In genomic region chr7:57356565-57357301, GRCm38 (mm10) we compare ENCODE assay signal across 26 mouse cellular contexts. TPM values are rescaled to one million over a fixed set of nuclear protein-coding genes. Genes with fewer than 3 reads are reported as not detected.
A peak's percentile ranks its signal among the peaks of the same experiment; 100 is the strongest.
DNase-seq lines count a peak whose midpoint lies in the region; ATAC-seq and TF ChIP-seq lines count a peak whose summit lies in the region.
"Had no signal": no experiment of that assay in that cellular context is flagged by ENCODE, and none has a peak within 500 bp of the region (broad histone marks: within the 10 kb centered on the region; RNA-seq: fewer than 3 reads in every experiment).

No protein-coding gene starts in this region.

- no peak overlapping the region for H3K9ac ChIP-seq in heart, embryonic 11.5 days (ENCODE audit: low read depth, low read length)
- H3K9ac ChIP-seq: embryonic facial prominence, embryonic 13.5 days; forebrain, postnatal 0 days; heart, embryonic 13.5 days; hindbrain, embryonic 15.5 days; limb, embryonic 15.5 days; neural tube, embryonic 12.5 days had no signal

- H3K4me3 ChIP-seq in heart, embryonic 11.5 days (ENCODE audit: low read depth, low read length) = no peak overlapping the region
- H3K4me3 ChIP-seq in cortical plate, adult 2 months (ENCODE audit: insufficient read depth, low read length) = no peak overlapping the region
- H3K4me3 ChIP-seq: embryonic facial prominence, embryonic 13.5 days; heart, embryonic 13.5 days; hindbrain, embryonic 15.5 days; limb, embryonic 15.5 days; midbrain, embryonic 10.5 days; neural tube, embryonic 12.5 days had no signal

- no peak for TF ChIP-seq CTCF in cortical plate, adult 2 months (IDR thresholded peaks at IDR 0.05; ENCODE audit: extremely low read depth, insufficient read depth, low read length)

- WGBS in heart, embryonic 11.5 days (ENCODE audit: insufficient replicate concordance) = 70% methylated on average over 8 of the region's 8 CpGs

- ATAC-seq in heart, embryonic 11.5 days (replicated peaks; ENCODE audit: insufficient number of reproducible peaks, low FRiP score, low TSS enrichment) = no peak
- ATAC-seq: forebrain, postnatal 0 days; intestine, embryonic 16.5 days had no signal

- no peaks in the 10 kb centered on the region for H3K36me3 ChIP-seq in heart, embryonic 11.5 days (ENCODE audit: control insufficient read depth, insufficient read depth, low read length)
- H3K36me3 ChIP-seq: embryonic facial prominence, embryonic 13.5 days; heart, embryonic 13.5 days; hindbrain, embryonic 15.5 days; limb, embryonic 15.5 days; midbrain, embryonic 10.5 days; neural tube, embryonic 12.5 days had no signal

- H3K9me3 ChIP-seq in heart, embryonic 11.5 days (replicated peaks; ENCODE audit: control insufficient read depth, low read length) = no peaks in the 10 kb centered on the region
- H3K9me3 ChIP-seq: embryonic facial prominence, embryonic 13.5 days; heart, embryonic 13.5 days; hindbrain, embryonic 15.5 days; limb, embryonic 15.5 days; midbrain, embryonic 10.5 days had no signal

- no peaks in the 10 kb centered on the region for H3K4me1 ChIP-seq in heart, embryonic 11.5 days (ENCODE audit: control insufficient read depth, insufficient read depth, low read length)
- peaks cover 8% of the 10 kb centered on the region for H3K4me1 ChIP-seq in cortical plate, adult 2 months (ENCODE audit: control insufficient read depth, insufficient read depth, low read length)
- H3K4me1 ChIP-seq: embryonic facial prominence, embryonic 13.5 days; hindbrain, embryonic 15.5 days; limb, embryonic 15.5 days; midbrain, embryonic 10.5 days; neural tube, embryonic 12.5 days had no signal

- no peaks in the 10 kb centered on the region for H3K27me3 ChIP-seq in heart, embryonic 11.5 days (ENCODE audit: control insufficient read depth, insufficient read depth, low read length)
- H3K27me3 ChIP-seq: embryonic facial prominence, embryonic 13.5 days; heart, embryonic 13.5 days; hindbrain, embryonic 15.5 days; limb, embryonic 15.5 days; neural tube, embryonic 12.5 days had no signal

- no peak for TF ChIP-seq POLR2A in cortical plate, adult 2 months (IDR thresholded peaks at IDR 0.05; ENCODE audit: extremely low read depth, insufficient read depth, low read length)

- H3K27ac ChIP-seq in heart, embryonic 11.5 days (ENCODE audit: low read depth, low read length) = 0 out of 2 replicates have a peak overlapping the region, but pooled peaks have one; percentile 35
- peak overlapping the region; percentile 69; the same call in 1 of the 2 replicates for H3K27ac ChIP-seq in cortical plate, adult 2 months (ENCODE audit: insufficient read depth, low read length)
- H3K27ac ChIP-seq: embryonic facial prominence, embryonic 13.5 days; heart, embryonic 13.5 days; hindbrain, embryonic 15.5 days; kidney, postnatal 0 days; limb, embryonic 15.5 days; midbrain, embryonic 10.5 days; neural tube, embryonic 12.5 days had no signal

- H3K4me2 ChIP-seq in heart, embryonic 11.5 days = no peak overlapping the region
- H3K4me2 ChIP-seq: embryonic facial prominence, embryonic 13.5 days; heart, embryonic 13.5 days; hindbrain, embryonic 15.5 days; limb, embryonic 15.5 days; neural tube, embryonic 12.5 days had no signal

- DNase-seq in heart, adult 9 months (ENCODE audit: low spot score in 2 of 2) = no peak
- peak; percentile 23 to 54 for DNase-seq in left cerebral cortex, adult 18-20 months (ENCODE audit: low spot score in 2 of 2)
- DNase-seq in left cerebral cortex, adult 11 months (ENCODE audit: low spot score) = no peak
- DNase-seq in right cerebral cortex, postnatal 25 days = peak; percentile 20
- no peak for DNase-seq in cerebellum, postnatal 10 days
- DNase-seq: adrenal gland, postnatal 14 days; B cell, adult 2 months; cerebellum, adult 2 months; forebrain, postnatal 0 days; gastrocnemius, postnatal 25 days; lung, adult 18-20 months; lung, postnatal 4 days; spleen, adult 18-20 months; thymus, adult 2 months had no signal

RNA-seq across cellular contexts. Expression of gene Gabrg3, which starts 30.3 kb away (rescaled TPM):
- polyA plus RNA-seq in heart, embryonic 11.5 days (2014; fragmentation: Nextera tagmentation; extraction: Ambion mirVana) = 0.34 and 0.59 TPM in 2 replicates
- 10 to 100 TPM; 16.0 to 17.4 TPM for total RNA-seq in left cerebral cortex, adult 18-20 months (2021)
- 10.5 and 11.8 TPM in 2 replicates for polyA plus RNA-seq in cortical plate, adult 2 months (2012; rRNA removed)
- total RNA-seq: common myeloid progenitor, adult 5-6 weeks; gastrocnemius, postnatal 25 days; monocyte, adult 5-6 weeks had no signal

Comparison
In these comparisons a context has a peak if more than half of its experiments do, and no peak if none do; other contexts are left out.
1. DNase-seq: peak in left cerebral cortex, adult 18-20 months (2 of 2) and right cerebral cortex, postnatal 25 days (single experiment); none in heart, adult 9 months (0 of 2), left cerebral cortex, adult 11 months (single experiment) and cerebellum, postnatal 10 days (0 of 2).